Mouse (Mus musculus): ENCODE measurements around the gene Olfr56.
"Not testable (repeated sequence)": the region's sequence is repeated elsewhere in the genome, so short reads cannot be mapped to it uniquely, and the experiment has no call there.

The Olfr56 gene

GRCm38 (mm10) chr11:48978240-48978939 lies at the start of gene Olfr56:
TSS of gene Olfr56 (plus strand) at chr11:48978889.
- DNase-seq (ENCODE audit: low spot score) = not testable (repeated sequence)

- DNase-seq (ENCODE audit: low spot score) = not testable (repeated sequence)
These were observed 45.3 kb upstream of the Olfr56 start for GRCm38 (mm10) chr11:48933422-48933821.

- DNase-seq (ENCODE audit: low spot score) = not testable (repeated sequence)
These were observed 44.8 kb upstream of the Olfr56 start for GRCm38 (mm10) chr11:48933923-48934322.

GRCm38 (mm10) chr11:48935291-48935690 lies 43.4 kb upstream of the Olfr56 start:
- DNase-seq (ENCODE audit: low spot score) = not testable (repeated sequence)

GRCm38 (mm10) chr11:48939286-48939685 lies 39.4 kb upstream of the Olfr56 start:
- not testable (repeated sequence) for DNase-seq (ENCODE audit: low spot score)

GRCm38 (mm10) chr11:48946090-48946489 lies 32.6 kb upstream of the Olfr56 start, which contains the start of gene Psme2b:
TSS of gene Psme2b (minus strand) at chr11:48946190.
- not testable (repeated sequence) for DNase-seq (ENCODE audit: low spot score)

- not testable (repeated sequence) for DNase-seq (ENCODE audit: low spot score)
These were observed 4.0 kb upstream of the Olfr56 start for GRCm38 (mm10) chr11:48974686-48975085.

GRCm38 (mm10) chr11:48979251-48979650 lies 562 bp downstream of the Olfr56 start, which contains the start of gene 9930111J21Rik1:
TSS of gene 9930111J21Rik1 (minus strand) at chr11:48979398.
- not testable (repeated sequence) for DNase-seq (ENCODE audit: low spot score)

- not testable (repeated sequence) for DNase-seq (ENCODE audit: low spot score)
These were observed 1.4 kb downstream of the Olfr56 start for GRCm38 (mm10) chr11:48980052-48980451.

- DNase-seq (ENCODE audit: low spot score) = not testable (repeated sequence)
These were observed 4.2 kb downstream of the Olfr56 start for GRCm38 (mm10) chr11:48982848-48983247.

GRCm38 (mm10) chr11:48988219-48988618 lies 9.5 kb downstream of the Olfr56 start:
- not testable (repeated sequence) for DNase-seq (ENCODE audit: low spot score)

GRCm38 (mm10) chr11:48989981-48990380 lies 11.3 kb downstream of the Olfr56 start:
- not testable (repeated sequence) for DNase-seq (ENCODE audit: low spot score)

GRCm38 (mm10) chr11:48991740-48992520 lies 13.2 kb downstream of the Olfr56 start, which contains the start of gene Gm12185:
TSS of gene Gm12185 (minus strand) at chr11:48992226.
- DNase-seq (ENCODE audit: low spot score) = not testable (repeated sequence)

- peak; percentile 44 for DNase-seq (ENCODE audit: low spot score)
These were observed 14.6 kb downstream of the Olfr56 start for GRCm38 (mm10) chr11:48993296-48993695.

GRCm38 (mm10) chr11:48994018-48994417 lies 15.3 kb downstream of the Olfr56 start, which contains the start of gene Tgtp1:
TSS of gene Tgtp1 (minus strand) at chr11:48994172.
- DNase-seq (ENCODE audit: low spot score) = not testable (repeated sequence)

- DNase-seq (ENCODE audit: low spot score) = not testable (repeated sequence)
These were observed 21.7 kb downstream of the Olfr56 start for GRCm38 (mm10) chr11:49000411-49000810.

GRCm38 (mm10) chr11:49006317-49006716 lies 27.6 kb downstream of the Olfr56 start:
- DNase-seq (ENCODE audit: low spot score) = not testable (repeated sequence)

- not testable (repeated sequence) for DNase-seq (ENCODE audit: low spot score)
These were observed 28.1 kb downstream of the Olfr56 start for GRCm38 (mm10) chr11:49006785-49007184.

- DNase-seq (ENCODE audit: low spot score) = not testable (repeated sequence)
These were observed 33.4 kb downstream of the Olfr56 start for GRCm38 (mm10) chr11:49012074-49012473.

GRCm38 (mm10) chr11:49050064-49050463 lies 71.4 kb downstream of the Olfr56 start:
- DNase-seq (ENCODE audit: low spot score) = not testable (repeated sequence)

GRCm38 (mm10) chr11:49051093-49051891 lies 72.6 kb downstream of the Olfr56 start, which contains the start of gene 9930111J21Rik2:
TSS of gene 9930111J21Rik2 (minus strand) at chr11:49051242.
- DNase-seq (ENCODE audit: low spot score) = not testable (repeated sequence)

Measured in testis, postnatal 14 days (tissue).